Mouse (Mus musculus) midbrain, embryonic 11.5 days (tissue): ENCODE measurements around the gene Otub2. TPM values are rescaled to one million over a fixed set of nuclear protein-coding genes. Genes with fewer than 3 reads are reported as not detected.
A peak's percentile ranks its signal among the peaks of the same experiment; 100 is the strongest.

Experiments used
- ATAC-seq: fragments of 200-750 bp; cut with Nextera tagmentation; 2 replicates; pipeline ENCODE4 v1.8.0; 2017; ENCODE audit warnings: moderate TSS enrichment, moderate library complexity; ENCODE audit not compliant: low FRiP score
- DNase-seq: peaks from one replicate; pipeline ENCODE4 v3.0.0; 2015; ENCODE audit warnings: low spot score; ENCODE audit errors: missing footprints
- H3K27ac ChIP-seq: fragments of 300-500 bp; sonication (generic); 2 replicates; pipeline ENCODE4 v1.5.1; 2014; ENCODE audit warnings: low read depth, low read length
- H3K27me3 ChIP-seq: fragments of 300-500 bp; sonication (generic); 2 replicates; pipeline ENCODE4 v1.6.1; 2014; ENCODE audit warnings: mild to moderate bottlenecking, low read length, moderate library complexity, mixed read lengths; ENCODE audit not compliant: control insufficient read depth, insufficient read depth
- H3K36me3 ChIP-seq: fragments of 300-500 bp; sonication (generic); 2 replicates; pipeline ENCODE4 v1.6.1; 2014; ENCODE audit warnings: mild to moderate bottlenecking, low read length, moderate library complexity, mixed read lengths; ENCODE audit not compliant: control insufficient read depth, insufficient read depth
- H3K4me1 ChIP-seq: fragments of 300-500 bp; sonication (generic); 2 replicates; pipeline ENCODE4 v1.6.1; 2014; ENCODE audit warnings: low read length; ENCODE audit not compliant: control insufficient read depth, insufficient read depth
- H3K4me2 ChIP-seq: fragments of 300-500 bp; sonication (generic); 2 replicates; pipeline ENCODE4 v1.6.1; 2014; ENCODE audit warnings: mild to moderate bottlenecking, moderate library complexity
- H3K4me3 ChIP-seq: fragments of 300-500 bp; sonication (generic); 2 replicates; pipeline ENCODE4 v1.5.1; 2014; ENCODE audit warnings: low read depth, low read length
- H3K9ac ChIP-seq: fragments of 300-500 bp; sonication (generic); 2 replicates; pipeline ENCODE4 v1.6.1; 2014; ENCODE audit warnings: low read length
- H3K9me3 ChIP-seq: fragments of 300-500 bp; sonication (generic); 2 replicates; pipeline ENCODE4 v1.6.1; 2016; ENCODE audit warnings: low read length; ENCODE audit not compliant: control insufficient read depth
- WGBS: fragments of 180-500 bp; shearing (Covaris S2); extraction: QIAGEN DNeasy Blood & Tissue Kit; methylation state at CpG from one replicate; pipeline ENCODE4 v1.1.7; 2014; 5-methylcytosine and 5-hydroxymethylcytosine counted together
- polyA plus RNA-seq: library from polyadenylated mRNA; unstranded; fragments of >200 nt; fragmentation: Nextera tagmentation; extraction: Ambion mirVana; gene quantifications from 2 replicates; pipeline ENCODE4 v1.2.1, GENCODE M21; 2014

Otub2 gene
- polyA plus RNA-seq, 1 experiment from 2014 or later, result 13.9 TPM

DNA sequence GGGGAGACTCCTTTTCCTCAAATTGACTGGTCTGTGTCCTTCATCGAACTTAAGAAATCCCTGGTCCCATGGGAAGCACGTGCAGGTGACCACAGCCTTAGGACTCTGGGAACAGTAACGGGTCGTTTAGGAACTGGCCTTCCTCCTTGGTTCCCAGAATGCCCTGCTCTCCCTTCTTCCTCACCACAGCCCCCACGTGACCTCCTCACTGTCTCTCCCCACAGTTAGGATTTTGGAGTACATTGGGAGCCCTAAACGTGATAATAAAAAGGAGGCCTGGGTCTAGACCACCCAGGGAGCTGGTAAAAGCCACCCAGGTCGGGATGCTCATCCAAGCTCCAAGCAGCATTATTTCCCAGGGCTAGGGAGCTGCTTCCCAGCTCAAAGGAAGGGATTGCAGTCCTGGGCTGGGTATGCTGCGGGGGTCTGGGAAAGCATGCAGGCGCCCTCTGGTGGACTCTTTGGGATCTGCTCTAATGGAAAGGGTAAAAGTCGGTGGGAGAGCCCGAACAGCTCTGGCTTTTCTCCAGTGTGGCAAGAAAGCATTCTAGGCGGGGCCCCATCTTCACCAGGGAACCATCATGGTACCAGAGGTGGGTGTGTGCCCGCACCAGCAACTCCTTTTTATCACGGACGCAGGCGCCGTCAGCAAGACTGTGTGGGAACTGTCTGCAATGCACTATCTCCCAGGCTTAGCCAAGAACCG, 20.7 kb upstream of the Otub2 start:
- no peaks in the 10 kb centered on the region for H3K4me1 ChIP-seq
- H3K4me2 ChIP-seq, result no peak overlapping the region
- no peak overlapping the region for H3K9ac ChIP-seq
- no peaks in the 10 kb centered on the region for H3K27me3 ChIP-seq
- no peaks in the 10 kb centered on the region for H3K36me3 ChIP-seq
- DNase-seq (peak; percentile 99), ATAC-seq (peak; percentile 77)
- no peak overlapping the region for H3K27ac ChIP-seq
- no peak overlapping the region for H3K4me3 ChIP-seq
- WGBS, result 20% methylated on average over 18 of the region's 18 CpGs
- H3K9me3 ChIP-seq, result no peaks in the 10 kb centered on the region

DNA sequence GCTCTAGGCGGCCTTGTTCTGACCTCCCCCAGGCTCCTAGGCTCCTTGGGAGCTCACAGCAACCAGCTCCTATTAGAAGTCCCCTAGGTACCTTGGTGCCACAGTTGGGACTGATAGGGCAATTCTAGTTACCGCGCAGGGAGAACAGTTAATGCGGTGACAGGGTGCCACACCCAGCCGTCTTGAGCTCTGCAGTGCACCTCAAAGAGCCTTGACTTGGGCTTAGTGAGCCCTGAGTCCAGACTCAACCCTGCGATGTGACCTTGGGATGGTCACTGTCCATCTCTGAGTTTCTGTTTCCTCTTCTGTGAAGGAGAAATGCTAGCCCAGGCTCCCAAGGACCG, 20.2 kb upstream of the Otub2 start:
- Histone ChIP-seq H3K9me3 (no peaks in the 10 kb centered on the region), H3K4me3 (no peak overlapping the region), H3K4me2 (no peak overlapping the region), H3K27ac (no peak overlapping the region), H3K27me3 (no peaks in the 10 kb centered on the region), H3K9ac (no peak overlapping the region), H3K4me1 (no peaks in the 10 kb centered on the region), H3K36me3 (no peaks in the 10 kb centered on the region)
- no peak for DNase-seq
- no peak for ATAC-seq
- 83% methylated on average over 7 of the region's 7 CpGs for WGBS

DNA sequence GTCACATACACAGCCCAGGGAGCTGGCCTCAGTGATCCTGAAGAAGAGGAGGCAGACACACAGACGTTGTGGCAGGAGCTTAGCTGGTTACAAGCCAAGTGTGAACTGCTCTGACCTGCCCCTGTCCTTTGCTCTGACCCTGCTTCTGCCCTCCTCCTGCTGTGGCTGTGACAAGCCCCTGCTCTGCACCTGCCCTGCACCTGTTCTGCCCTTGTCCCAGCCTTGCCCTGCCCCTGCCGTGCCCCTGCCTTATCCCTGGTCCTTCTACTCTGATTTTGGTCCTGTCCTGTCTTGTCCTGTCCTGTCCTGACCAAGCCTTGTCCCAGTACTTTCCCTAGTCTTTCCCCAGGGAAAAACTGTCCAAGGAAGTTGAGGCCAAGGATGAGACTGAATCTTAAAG, 19.7 kb upstream of the Otub2 start:
- Histone ChIP-seq H3K4me2 (no peak overlapping the region), H3K36me3 (no peaks in the 10 kb centered on the region), H3K9me3 (no peaks in the 10 kb centered on the region), H3K27ac (no peak overlapping the region), H3K27me3 (no peaks in the 10 kb centered on the region), H3K9ac (no peak overlapping the region), H3K4me3 (no peak overlapping the region), H3K4me1 (no peaks in the 10 kb centered on the region)
- DNase-seq (no peak), ATAC-seq (no peak)
- 85% methylated on average over 2 of the region's 2 CpGs for WGBS

DNA sequence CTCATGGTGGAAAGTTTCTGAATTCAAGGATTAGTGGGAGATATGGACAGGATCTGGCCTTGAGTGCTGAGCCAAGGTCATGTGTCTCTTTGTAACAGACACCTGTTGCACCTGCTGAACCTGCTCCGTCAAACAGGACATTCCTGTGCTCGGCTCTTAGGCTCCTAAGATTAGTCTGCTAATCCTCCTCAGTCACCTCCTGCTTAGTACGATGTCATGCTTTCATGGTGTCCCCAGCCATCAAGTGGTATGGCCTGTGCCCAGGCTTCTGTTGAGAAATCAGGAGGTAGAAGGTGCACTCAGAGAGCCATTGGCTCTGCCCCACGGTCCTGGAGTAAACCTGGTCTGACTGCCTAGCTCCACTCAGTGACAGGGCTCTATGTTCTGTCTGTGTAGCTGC, 17.6 kb upstream of the Otub2 start:
- ATAC-seq, result no peak
- Histone ChIP-seq H3K4me2 (no peak overlapping the region), H3K27me3 (no peaks in the 10 kb centered on the region), H3K9ac (no peak overlapping the region), H3K27ac (no peak overlapping the region), H3K36me3 (no peaks in the 10 kb centered on the region), H3K9me3 (no peaks in the 10 kb centered on the region), H3K4me1 (no peaks in the 10 kb centered on the region), H3K4me3 (no peak overlapping the region)
- WGBS, result 80% methylated on average over 4 of the region's 4 CpGs
- peak; percentile 76 for DNase-seq

DNA sequence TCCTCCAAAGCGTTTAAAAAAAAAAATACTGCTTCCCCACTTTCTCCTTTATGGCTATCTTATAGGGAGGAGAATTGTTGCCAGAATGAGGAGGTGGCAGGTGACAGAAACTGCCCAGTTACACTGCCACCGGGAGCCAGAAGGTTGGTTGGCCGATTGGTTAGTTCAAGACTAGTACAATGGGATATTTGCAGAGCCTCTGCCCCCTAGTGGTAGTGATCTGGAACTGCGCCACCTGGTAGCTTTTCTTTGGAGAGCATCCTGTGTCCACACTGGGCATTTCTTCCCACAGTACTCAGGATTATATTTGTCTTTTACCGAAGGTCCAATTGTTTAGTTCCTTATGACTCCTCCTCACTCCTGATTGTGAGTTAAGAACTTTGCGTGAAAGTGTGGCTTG, 16.8 kb upstream of the Otub2 start:
- H3K36me3 ChIP-seq, result no peaks in the 10 kb centered on the region
- no peaks in the 10 kb centered on the region for H3K27me3 ChIP-seq
- H3K9me3 ChIP-seq, result no peaks in the 10 kb centered on the region
- ATAC-seq, result no peak
- H3K27ac ChIP-seq, result no peak overlapping the region
- no peak overlapping the region for H3K4me3 ChIP-seq
- H3K4me2 ChIP-seq, result no peak overlapping the region
- no peak overlapping the region for H3K9ac ChIP-seq
- no peaks in the 10 kb centered on the region for H3K4me1 ChIP-seq
- DNase-seq, result peak; percentile 93
- WGBS, result 29% methylated on average over 6 of the region's 6 CpGs

DNA sequence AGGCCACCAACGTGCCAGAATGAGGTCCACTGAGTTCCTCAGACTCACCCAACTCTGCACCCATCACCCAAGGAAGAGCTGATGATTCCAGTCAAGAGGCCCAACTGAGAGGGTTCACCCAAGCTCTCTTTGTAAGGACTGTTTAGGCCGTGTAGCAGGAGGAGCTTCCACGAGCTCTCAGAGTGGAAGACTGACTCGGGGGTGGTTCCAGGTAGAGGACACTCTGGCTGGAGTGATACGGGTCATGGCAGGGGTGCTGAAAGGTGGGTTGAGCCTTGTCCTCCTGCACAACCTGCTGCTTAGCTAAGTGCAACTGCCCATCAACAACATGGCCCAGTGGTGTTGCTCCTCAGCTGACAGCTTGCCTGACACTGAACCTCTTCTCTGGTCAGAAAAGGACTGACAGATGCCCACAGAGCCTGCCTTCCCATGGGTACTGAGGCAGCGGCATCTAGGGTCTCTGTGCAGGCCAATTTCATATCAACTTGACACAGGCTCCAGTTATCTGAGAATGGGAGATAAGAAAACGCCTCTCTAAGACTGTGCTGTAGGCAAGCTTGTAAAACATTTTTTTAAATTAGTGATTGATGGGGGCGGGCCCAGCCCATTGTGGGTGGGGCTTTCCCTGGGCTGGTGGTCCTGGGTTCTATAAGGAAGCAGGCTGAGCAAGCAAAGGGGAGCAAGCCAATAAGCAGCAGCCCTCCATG, 14.8 kb upstream of the Otub2 start:
- Histone ChIP-seq H3K4me3 (no peak overlapping the region), H3K36me3 (no peaks in the 10 kb centered on the region), H3K9ac (no peak overlapping the region), H3K27me3 (no peaks in the 10 kb centered on the region), H3K27ac (no peak overlapping the region), H3K4me2 (no peak overlapping the region), H3K9me3 (no peaks in the 10 kb centered on the region), H3K4me1 (no peaks in the 10 kb centered on the region)
- no peak for ATAC-seq
- WGBS, result 80% methylated on average over 8 of the region's 8 CpGs
- DNase-seq, result no peak

DNA sequence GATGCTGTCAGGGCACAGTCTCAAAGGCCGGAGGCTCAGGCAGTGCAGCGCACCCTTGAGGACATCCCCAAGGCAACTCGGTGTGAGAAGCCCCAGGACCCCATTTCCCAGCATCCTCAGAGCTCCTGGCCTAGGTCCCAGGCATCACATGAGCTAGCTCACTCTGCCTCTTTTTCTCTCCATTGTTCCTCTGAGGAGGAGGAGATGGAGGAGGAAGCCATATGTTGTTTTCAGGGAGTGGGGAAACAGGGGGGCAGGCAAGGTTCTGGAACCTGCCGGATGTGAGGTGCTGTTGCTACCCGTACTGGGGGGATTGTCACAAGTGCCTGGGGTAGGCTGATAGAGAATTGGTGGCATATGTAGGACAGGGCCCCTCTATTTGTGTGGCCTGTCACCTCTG, 12.4 kb upstream of the Otub2 start:
- H3K27me3 ChIP-seq, result no peaks in the 10 kb centered on the region
- no peak for ATAC-seq
- H3K9ac ChIP-seq, result no peak overlapping the region
- H3K4me2 ChIP-seq, result no peak overlapping the region
- H3K4me1 ChIP-seq, result no peaks in the 10 kb centered on the region
- no peaks in the 10 kb centered on the region for H3K36me3 ChIP-seq
- DNase-seq, result no peak
- whole genome bisulfite sequencing, result 59% methylated on average over 5 of the region's 5 CpGs
- H3K27ac ChIP-seq, result no peak overlapping the region
- H3K4me3 ChIP-seq, result no peak overlapping the region
- no peaks in the 10 kb centered on the region for H3K9me3 ChIP-seq

DNA sequence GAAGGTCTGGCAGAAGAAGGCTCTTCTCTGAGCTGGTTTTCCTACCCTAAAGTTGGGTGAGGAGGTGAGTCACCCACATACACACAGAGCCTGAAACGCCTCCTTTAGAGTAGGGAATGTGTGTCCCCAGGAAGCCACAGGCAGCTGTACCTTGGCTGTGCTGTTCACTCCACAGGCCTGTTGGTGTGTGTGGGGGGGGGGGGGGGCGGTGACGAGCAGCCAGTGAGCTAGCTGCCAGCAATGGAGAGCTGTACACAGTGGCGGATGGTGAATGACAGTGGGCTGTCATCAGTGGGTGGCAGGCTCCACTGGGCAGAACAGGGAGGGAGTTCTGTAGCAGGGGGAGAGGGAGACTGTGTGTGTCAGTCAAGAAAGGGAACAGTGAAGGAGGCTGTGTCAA, 11.7 kb upstream of the Otub2 start:
- Histone ChIP-seq H3K9ac (no peak overlapping the region), H3K4me2 (no peak overlapping the region), H3K27me3 (no peaks in the 10 kb centered on the region), H3K36me3 (no peaks in the 10 kb centered on the region), H3K4me3 (no peak overlapping the region), H3K4me1 (no peaks in the 10 kb centered on the region), H3K27ac (no peak overlapping the region), H3K9me3 (no peaks in the 10 kb centered on the region)
- 67% methylated on average over 4 of the region's 4 CpGs for WGBS
- ATAC-seq (no peak), DNase-seq (no peak)

DNA sequence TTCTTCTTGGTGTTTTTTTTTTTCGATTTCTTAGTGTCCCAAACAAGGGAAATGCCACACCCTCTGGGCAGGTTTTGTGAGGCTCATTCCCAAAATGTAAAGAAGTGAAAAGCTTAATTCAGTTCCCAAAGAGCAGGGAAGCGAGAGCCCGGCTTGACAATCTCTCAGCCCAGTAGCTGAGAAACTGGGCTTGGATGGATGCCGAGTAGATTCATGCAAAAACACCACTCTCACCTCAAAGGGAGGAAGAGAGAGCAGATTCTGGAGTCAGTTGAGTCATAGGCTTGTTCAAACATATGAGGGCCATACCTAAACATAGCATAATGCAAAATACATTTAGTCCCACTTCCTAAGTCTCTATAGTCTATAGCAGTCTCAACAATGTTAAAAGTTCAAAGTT, 8.3 kb upstream of the Otub2 start:
- WGBS, result 76% methylated on average over 4 of the region's 4 CpGs
- Histone ChIP-seq H3K4me3 (no peak overlapping the region), H3K4me2 (no peak overlapping the region), H3K36me3 (no peaks in the 10 kb centered on the region), H3K27ac (no peak overlapping the region), H3K27me3 (no peaks in the 10 kb centered on the region), H3K9me3 (no peaks in the 10 kb centered on the region), H3K4me1 (no peaks in the 10 kb centered on the region), H3K9ac (no peak overlapping the region)
- ATAC-seq (no peak), DNase-seq (no peak)
